Mouse (Mus musculus) megakaryocyte, embryonic 14.5 days (primary cell): ENCODE measurements around the gene Lama1.

Experiments
- FLI1 ChIP-seq: IDR thresholded peaks from 2 replicates; pipeline ENCODE4 v1.6.1; 2012; ENCODE audit warnings: low read length, inconsistent platforms, mixed read lengths
- GATA1 ChIP-seq: IDR thresholded peaks from 3 replicates; pipeline ENCODE4 v1.6.1; 2012; ENCODE audit warnings: mixed read lengths, low read length, inconsistent platforms, borderline replicate concordance

DNA sequence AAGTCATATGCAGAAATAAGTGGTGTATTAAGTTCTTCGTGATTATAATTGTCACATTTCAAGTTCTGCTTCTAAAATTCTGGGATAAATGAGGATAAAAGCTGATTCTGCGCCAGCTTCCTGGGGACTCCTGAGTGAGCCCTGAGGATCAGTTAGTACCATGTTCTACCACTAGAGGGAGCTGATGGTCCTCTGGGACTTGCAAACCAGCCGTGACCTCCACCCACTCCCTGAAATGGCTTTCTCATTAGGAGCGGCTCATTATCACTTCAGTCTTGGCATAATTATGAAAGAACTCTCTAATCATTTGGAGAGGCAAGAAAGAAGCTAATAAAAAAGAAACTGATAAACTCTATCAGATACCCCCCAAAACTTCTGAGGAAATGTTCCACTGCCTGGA is 45.6 kb upstream of the Lama1 start:
- TF ChIP-seq GATA1 (no peak), FLI1 (no peak)
